Mouse (Mus musculus) brain, embryonic 14.5 days (tissue): Measurements from ENCODE around the gene Ttyh1. TPM values are rescaled to one million over a fixed set of nuclear protein-coding genes. Genes with fewer than 3 reads are reported as not detected.
"Not testable (repeated sequence)": the region's sequence is repeated elsewhere in the genome, so short reads cannot be mapped to it uniquely, and the experiment has no call there.

Source experiments
- DNase-seq: peaks from one replicate; pipeline ENCODE4 v3.0.0-alpha.2; 2011; ENCODE audit warnings: low read depth
- CTCF ChIP-seq: fragments of 200-500 bp; IDR thresholded peaks from 2 replicates; pipeline ENCODE4 v1.5.1; 2012; ENCODE audit warnings: inconsistent platforms, mild to moderate bottlenecking, moderate library complexity, borderline replicate concordance; ENCODE audit not compliant: insufficient read depth, insufficient read length; ENCODE audit errors: extremely low read depth
- POLR2A ChIP-seq: fragments of 200-500 bp; IDR thresholded peaks from 2 replicates; pipeline ENCODE4 v1.6.1; 2012; ENCODE audit warnings: mild to moderate bottlenecking, inconsistent platforms, borderline replicate concordance; ENCODE audit not compliant: poor library complexity, insufficient read depth, insufficient read length, severe bottlenecking; ENCODE audit errors: extremely low read depth
- polyA plus RNA-seq: library from polyadenylated mRNA; depleted of rRNA; stranded (reverse); fragments of >200 nt; gene quantifications from 2 replicates; pipeline ENCODE4 v1.2.3, GENCODE M21; 2012

Gene Ttyh1
- polyA plus RNA-seq, 1 experiment: 239 TPM

DNA sequence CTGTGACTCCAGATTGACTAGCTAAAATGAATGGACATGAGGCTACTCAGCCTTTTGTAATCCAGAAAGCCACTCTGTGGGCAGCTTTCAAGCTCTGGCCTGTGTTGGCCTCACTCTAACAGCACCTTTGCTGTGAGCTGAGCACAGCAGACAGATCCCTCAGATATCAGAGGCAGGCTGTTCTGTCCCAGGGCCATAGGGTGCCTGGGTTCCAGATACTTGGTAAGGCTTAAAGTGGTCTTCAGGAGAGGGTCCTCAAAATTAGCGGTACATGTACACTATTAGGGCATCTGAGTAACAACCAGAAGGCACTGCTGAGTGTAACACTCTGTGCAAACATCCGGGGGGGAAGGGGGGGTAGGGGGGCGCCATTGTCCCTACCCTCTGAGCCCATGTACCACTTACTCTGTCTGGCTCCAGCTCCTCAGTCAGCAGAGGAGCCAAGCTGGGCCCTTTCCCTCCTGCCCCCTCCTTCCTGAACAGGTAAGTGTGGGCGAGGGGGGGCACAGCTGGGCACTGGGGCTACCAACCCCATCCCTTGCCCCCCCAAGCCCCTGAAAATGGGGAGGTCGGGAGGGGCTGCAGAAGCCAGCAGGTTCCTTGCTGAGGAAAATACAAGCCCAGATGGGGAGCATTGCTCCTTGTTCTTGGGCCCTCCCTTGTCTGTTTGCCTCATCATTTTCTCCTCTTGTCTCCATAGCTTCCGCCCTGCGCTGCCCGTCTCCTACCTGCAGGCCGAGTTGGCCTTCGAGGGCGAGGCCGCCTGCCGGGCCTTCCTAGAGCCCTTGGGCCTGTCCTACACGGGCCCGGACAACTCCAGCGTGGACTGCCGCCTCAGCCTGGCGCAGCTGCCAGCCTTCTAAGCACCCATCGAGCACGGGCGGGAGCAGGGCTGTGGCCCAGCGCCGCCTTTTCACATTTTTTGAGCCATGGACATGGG is 27.3 kb downstream of the Ttyh1 start:
- DNase-seq: no peak
- no peak for TF ChIP-seq CTCF
- TF ChIP-seq POLR2A: no peak

DNA sequence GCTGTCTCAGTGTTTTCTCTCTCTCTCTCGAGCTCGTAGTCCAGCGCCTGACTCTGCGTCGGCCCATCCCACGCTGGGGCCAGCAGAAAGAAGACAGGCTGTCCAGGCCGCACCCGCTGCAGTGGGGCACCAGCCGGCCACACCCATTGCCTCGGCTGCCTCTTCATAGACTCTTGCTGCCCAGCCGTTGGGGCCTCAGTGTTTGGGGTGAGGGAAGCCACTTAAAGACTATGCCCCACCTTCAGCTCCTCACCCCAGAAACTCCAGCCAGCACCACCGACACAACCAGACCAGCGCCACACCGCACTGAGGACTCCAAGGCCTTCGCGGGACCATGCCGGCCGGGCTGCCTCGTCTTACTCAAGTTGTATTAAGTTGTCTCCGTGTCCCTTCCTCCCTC is 28.2 kb downstream of the Ttyh1 start:
- DNase-seq: no peak
- TF ChIP-seq POLR2A: no peak
- no peak for TF ChIP-seq CTCF

DNA sequence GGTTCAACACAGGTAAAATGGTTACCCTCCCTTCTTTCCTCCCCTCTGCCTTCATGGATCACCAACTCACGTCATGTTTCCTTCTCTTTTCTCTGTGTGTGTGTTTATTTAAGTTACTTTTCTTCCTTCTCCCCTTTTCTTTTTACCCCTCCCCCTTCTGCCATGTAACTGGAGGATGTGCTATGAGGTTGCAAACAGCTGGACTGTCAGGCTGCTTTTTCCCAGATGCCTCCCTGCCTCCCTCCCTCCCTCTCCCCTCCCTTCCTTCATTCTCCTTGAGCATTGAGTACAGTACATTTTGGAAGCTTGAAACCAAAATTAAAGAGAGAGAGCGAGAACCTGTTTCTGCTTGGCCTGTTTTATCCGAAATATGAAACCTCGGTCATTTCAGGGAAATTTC is 28.6 kb downstream of the Ttyh1 start:
- no peak for DNase-seq
- no peak for TF ChIP-seq CTCF
- TF ChIP-seq POLR2A: no peak

DNA sequence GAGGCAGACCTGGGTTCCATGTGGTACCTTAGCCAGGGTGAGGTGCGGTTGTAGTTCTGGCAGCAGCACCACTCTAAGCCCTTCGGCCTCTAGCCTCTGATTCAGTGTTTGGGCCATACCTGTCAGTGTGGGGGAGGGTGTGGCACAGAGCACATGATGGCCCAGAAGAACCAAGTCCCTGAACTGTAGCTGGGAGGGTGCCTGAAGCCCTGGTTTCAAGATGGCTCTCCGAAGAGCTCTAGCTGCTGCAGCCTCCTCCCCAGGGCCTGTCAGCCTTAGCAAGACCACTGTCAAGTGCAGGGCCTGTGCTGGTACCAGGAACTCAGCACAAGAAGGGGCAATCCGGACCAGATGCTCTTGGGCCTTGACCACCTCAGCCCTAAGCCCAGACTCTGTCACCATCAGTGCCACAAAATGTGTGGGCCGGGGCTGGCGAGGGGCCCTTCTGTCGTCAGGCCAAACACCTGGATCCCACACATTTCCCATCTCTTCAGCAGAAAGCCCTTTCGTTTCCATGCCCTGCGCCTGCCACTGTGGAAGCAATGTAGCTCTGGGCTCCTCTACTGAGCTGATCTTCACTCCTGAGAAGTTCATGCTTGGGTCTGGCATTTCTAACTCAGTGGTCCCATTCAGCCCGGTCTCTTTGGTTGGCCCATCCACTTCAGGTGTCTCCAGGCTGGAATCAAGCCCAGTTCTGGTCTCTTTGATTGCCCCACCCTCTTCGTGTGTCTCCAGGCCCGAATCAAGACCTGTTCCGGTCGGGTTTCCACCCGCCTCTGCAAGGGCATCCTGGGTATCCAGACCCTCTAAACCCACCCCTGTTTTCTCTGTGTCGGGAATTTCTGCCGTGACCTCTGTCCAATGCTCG is 29.4 kb downstream of the Ttyh1 start:
- DNase-seq: no peak

DNA sequence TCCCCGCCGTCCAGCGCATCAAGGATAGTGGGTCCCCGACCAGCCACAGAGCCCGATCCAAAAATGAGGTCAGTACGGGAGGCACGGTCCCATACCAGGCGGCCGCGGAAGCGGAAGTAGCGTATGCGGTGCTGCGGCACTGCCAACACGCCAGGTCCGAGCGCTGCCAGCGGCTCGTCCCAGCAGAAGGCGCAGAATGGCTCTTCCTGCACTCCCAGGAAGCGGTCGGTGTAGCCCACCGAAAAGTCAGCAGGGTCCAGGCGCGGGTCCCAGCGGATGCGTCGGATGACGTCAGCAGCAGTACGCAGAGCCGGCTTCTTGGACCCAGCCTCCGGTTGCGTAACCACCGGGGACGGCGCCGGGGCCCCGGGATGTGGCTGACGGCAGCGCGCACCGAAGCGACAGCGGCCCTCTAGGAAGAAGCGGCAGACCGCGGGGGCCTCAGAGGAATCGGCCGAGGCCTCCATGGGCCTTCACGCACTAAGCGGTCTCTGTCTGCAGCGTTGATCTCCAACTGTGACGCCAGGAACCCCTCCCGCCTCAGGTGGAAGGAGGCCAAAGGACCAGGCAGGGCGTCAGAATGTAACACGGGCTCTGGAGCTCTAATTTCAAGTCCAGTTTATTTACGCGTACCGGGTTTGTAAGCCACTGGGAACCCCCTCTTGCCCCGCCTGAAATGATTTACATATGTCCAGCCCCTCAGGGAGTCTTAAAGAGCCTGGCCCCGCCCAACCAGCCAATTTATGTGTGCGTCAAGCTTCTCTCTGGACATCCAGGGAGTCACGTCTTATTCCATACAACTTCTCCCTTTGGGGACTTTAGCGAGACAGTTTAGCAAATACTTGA is 30.2 kb downstream of the Ttyh1 start:
- peak; percentile 84 for DNase-seq
- TF ChIP-seq POLR2A: no peak
- TF ChIP-seq CTCF: no peak

More for the DNA sequence above, 29.4 kb downstream of the Ttyh1 start:
- TF ChIP-seq CTCF (no peak), POLR2A (peak; percentile 26; the same call in 1 of the 2 replicates)

DNA sequence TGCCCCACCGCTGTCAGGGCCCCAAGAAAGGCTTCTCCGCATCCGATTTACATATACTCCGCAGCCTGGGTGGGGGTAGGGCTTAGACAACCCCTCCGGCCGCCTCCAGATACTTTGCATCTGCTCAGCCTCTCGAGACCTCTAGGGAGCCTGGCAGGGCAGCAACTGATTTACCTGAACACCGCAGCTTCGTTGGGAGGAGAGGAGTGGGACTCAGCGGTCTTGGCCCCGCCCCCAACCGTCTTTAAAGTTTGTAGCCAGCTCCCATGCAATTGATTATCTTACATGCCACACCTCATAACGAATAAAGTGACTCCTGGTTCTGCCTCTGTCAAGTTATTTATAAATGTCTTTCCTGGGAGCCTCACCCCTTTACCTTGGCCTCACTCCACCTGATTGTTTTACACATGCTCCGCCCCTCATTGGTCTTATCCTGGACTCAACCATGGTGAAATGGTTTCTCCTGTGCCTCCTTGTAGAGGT is 30.9 kb downstream of the Ttyh1 start, which contains the start of gene Leng9:
Gene Leng9, minus strand, starts transcription at position 316 of the 483 bp plus-strand sequence.
- TF ChIP-seq CTCF: no peak
- no peak for DNase-seq

DNA sequence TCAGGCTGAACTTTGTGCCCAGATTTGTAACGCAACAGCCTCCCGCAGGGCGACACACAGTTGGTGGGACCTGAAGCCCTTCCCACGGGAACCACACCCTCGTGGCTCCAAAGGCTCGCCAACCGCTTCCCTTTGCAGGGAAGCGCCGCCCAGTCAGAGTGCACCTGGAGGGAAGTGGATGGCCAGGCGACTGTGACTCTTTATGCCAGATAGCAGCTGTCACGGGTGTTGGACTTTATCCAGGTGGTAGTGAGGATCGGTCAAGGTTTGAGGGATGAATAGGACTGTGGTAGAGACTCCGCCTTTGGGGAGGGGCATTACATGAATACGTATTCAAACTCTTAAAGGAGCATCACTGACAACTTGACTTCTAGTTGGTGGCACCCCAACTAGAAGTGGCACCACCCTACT is 31.6 kb downstream of the Ttyh1 start:
- DNase-seq: peak; percentile 38
- TF ChIP-seq POLR2A (no peak), CTCF (no peak)

DNA sequence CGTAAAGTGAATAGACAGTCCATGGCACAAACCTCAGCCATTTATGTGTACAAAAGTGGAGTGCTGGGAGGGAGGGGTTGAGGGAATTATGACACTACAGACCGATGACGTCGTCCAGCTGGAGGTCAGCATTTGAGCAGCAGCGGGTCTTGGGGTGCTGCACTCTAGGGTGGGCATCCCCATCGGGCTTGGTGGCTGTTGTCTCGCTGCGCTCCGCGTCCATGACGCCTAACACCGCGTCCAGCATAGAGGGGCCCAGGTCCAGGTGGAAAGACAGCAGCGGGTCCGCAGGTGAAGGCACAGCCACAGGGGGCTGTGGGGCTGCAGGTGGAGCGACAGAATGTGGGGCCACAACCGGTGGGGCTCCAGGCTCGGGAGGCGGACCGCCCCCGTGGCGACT is 32.0 kb downstream of the Ttyh1 start:
- TF ChIP-seq POLR2A: no peak
- no peak for DNase-seq

DNA sequence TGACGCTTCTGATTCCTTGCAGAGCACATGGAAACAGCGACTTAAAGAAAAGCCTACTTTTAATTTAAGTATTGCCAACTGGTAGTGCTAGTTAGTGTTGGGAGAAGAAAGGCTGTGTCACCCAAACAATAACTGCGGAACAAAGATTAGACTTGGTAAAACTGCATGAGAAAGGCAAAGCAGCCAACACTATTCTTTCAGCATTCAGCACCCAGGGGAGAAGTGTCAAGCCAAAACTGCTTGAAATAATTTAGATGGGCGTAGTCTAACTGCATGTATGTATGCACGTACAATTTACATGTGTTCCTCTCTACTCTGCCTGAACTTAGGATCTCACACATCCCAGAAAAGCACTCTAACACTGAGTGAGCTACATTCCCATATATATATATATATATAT is 35.1 kb downstream of the Ttyh1 start:
- no peak for TF ChIP-seq POLR2A
- TF ChIP-seq CTCF: no peak

DNA sequence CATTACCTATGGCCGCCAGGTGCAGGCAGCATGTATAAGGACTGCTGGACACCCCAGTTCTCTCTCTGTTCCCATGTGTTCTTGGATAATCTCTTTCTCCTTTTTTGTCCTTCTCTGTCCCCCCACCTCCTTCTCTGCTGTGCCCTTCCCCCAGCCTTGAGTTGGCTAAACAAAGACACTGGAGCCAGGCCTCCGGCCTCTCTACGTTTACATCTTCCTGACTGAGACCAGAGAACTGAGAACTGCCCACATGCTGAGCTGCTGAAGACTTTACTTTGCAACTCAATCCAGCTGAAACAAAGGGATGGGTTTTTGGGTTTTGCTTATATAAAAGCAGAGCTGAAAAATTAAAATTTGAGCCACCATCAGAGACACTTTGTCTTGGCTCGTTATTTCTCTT is 35.8 kb downstream of the Ttyh1 start:
- TF ChIP-seq POLR2A: no peak
- no peak for TF ChIP-seq CTCF
- no peak for DNase-seq

More for the DNA sequence above, 35.1 kb downstream of the Ttyh1 start:
- DNase-seq: no peak

DNA sequence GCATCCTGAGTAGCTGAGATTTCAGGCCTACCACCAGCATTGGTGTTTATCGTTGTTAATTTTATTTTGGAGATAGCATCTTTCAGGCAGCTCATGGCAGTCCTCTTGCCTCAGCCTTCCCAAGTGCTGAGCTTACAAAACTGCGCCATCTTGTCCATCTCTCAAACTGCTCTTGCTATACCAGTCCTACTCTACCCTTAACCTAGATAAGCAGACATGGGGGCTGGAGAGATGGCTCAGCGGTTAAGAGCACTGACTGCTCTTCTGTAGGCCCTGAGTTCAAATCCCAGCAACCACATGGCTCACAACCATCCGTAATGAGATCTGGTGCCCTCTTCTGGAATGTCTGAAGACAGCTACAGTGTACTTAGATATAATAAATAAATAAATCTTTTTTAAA is 42.4 kb downstream of the Ttyh1 start:
- DNase-seq: not testable (repeated sequence)
